Mouse (Mus musculus) hindbrain, embryonic 11.5 days (tissue): ENCODE measurements at regions not wholly inside any gene's neighbourhood (a gene's known extent, or its start where the extent isn't known, plus 50 kb on each side); places are given as distances from the start of the nearest gene placed in this dataset.

ENCODE experiments used
- ATAC-seq: fragments of 200-750 bp; cut with Nextera tagmentation; 2 replicates; pipeline ENCODE4 v1.8.0; 2017; ENCODE audit warnings: mild to moderate bottlenecking, moderate TSS enrichment, moderate library complexity; ENCODE audit not compliant: low FRiP score
- DNase-seq: peaks from one replicate; pipeline ENCODE4 v3.0.0-alpha.2; 2015; ENCODE audit warnings: low spot score
- H3K27ac ChIP-seq: fragments of 300-500 bp; sonication (generic); 2 replicates; pipeline ENCODE4 v1.5.1; 2014; ENCODE audit warnings: mild to moderate bottlenecking, low read depth, low read length
- H3K27me3 ChIP-seq: fragments of 300-500 bp; sonication (generic); 2 replicates; pipeline ENCODE4 v1.6.1; 2014; ENCODE audit warnings: mild to moderate bottlenecking, low read length, moderate library complexity, mixed read lengths; ENCODE audit not compliant: control insufficient read depth, insufficient read depth
- H3K36me3 ChIP-seq: fragments of 300-500 bp; sonication (generic); 2 replicates; pipeline ENCODE4 v1.6.1; 2014; ENCODE audit warnings: mild to moderate bottlenecking, low read length, moderate library complexity, mixed read lengths; ENCODE audit not compliant: control insufficient read depth, insufficient read depth
- H3K4me1 ChIP-seq: fragments of 300-500 bp; sonication (generic); replicated peaks from 2 replicates; pipeline ENCODE4 v1.6.1; 2014; ENCODE audit warnings: low read length, mixed read lengths; ENCODE audit not compliant: control insufficient read depth, insufficient read depth
- H3K4me2 ChIP-seq: fragments of 300-500 bp; sonication (generic); replicated peaks from 2 replicates; pipeline ENCODE4 v1.6.1; 2014; ENCODE audit warnings: mild to moderate bottlenecking, low read depth, low read length
- H3K4me3 ChIP-seq: fragments of 300-500 bp; sonication (generic); 2 replicates; pipeline ENCODE4 v1.5.1; 2014; ENCODE audit warnings: low read depth, low read length
- H3K9ac ChIP-seq: fragments of 300-500 bp; sonication (generic); 2 replicates; pipeline ENCODE4 v1.6.1; 2014; ENCODE audit warnings: low read depth, low read length
- H3K9me3 ChIP-seq: fragments of 300-500 bp; sonication (generic); 2 replicates; pipeline ENCODE4 v1.6.1; 2016; ENCODE audit warnings: low read length; ENCODE audit not compliant: control insufficient read depth
- WGBS: fragments of 180-500 bp; shearing (Covaris S2); extraction: QIAGEN DNeasy Blood & Tissue Kit; methylation state at CpG from one replicate; pipeline ENCODE4 v1.1.7; 2014; 5-methylcytosine and 5-hydroxymethylcytosine counted together

GRCm38 (mm10) chr1:102811401-102811800, 1956.9 kb upstream of the Cdh20 start:
- ATAC-seq (no peak), DNase-seq (no peak)
- Histone ChIP-seq H3K36me3 (no peaks in the 10 kb centered on the region), H3K9me3 (no peaks in the 10 kb centered on the region), H3K27ac (no peak overlapping the region), H3K27me3 (no peaks in the 10 kb centered on the region), H3K9ac (no peak overlapping the region), H3K4me1 (no peaks in the 10 kb centered on the region), H3K4me3 (no peak overlapping the region), H3K4me2 (no peak overlapping the region)
- 74% methylated on average over 1 of the region's 1 CpGs for WGBS

- no peaks in the 10 kb centered on the region for H3K27me3 ChIP-seq
- no peak overlapping the region for H3K4me3 ChIP-seq
- ATAC-seq (no peak), DNase-seq (peak; percentile 1)
- H3K4me1 ChIP-seq = no peaks in the 10 kb centered on the region
- 26% methylated on average over 9 of the region's 9 CpGs for WGBS
- no peaks in the 10 kb centered on the region for H3K9me3 ChIP-seq
- H3K27ac ChIP-seq = no peak overlapping the region
- no peak overlapping the region for H3K4me2 ChIP-seq
- H3K36me3 ChIP-seq = no peaks in the 10 kb centered on the region
- no peak overlapping the region for H3K9ac ChIP-seq
Observed at GRCm38 (mm10) chr1:102825056-102825455, 1943.3 kb upstream of the Cdh20 start.

DNA sequence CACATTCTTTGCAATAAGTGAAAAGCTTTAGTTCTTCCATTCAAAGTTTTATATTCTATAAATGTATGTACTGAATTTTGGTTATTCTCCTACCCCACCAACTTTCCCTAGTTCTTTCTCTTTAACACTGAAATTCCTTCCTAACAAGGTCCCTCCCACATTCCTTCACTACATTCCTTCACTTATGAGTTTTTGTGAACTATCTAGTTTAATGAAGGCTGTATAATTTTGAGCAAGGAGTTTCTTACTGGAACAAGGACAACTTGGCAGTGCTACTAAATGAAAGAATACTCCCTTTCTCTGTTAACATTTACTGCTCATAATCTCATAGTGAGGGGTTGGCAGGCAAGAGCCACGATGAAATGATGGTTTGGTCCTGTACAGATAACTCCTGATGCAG, 1905.9 kb upstream of the Cdh20 start:
- 77% methylated on average over 1 of the region's 1 CpGs for WGBS
- Histone ChIP-seq H3K9me3 (no peaks in the 10 kb centered on the region), H3K9ac (no peak overlapping the region), H3K27ac (no peak overlapping the region), H3K36me3 (no peaks in the 10 kb centered on the region), H3K4me3 (no peak overlapping the region), H3K27me3 (no peaks in the 10 kb centered on the region), H3K4me2 (no peak overlapping the region), H3K4me1 (no peaks in the 10 kb centered on the region)
- DNase-seq = no peak
- ATAC-seq = no peak

GRCm38 (mm10) chr1:102879109-102879508, 1889.2 kb upstream of the Cdh20 start:
- ATAC-seq = no peak

GRCm38 (mm10) chr1:102899174-102899573, 1869.2 kb upstream of the Cdh20 start:
- no peaks in the 10 kb centered on the region for H3K36me3 ChIP-seq
- DNase-seq (no peak), ATAC-seq (no peak)
- H3K27me3 ChIP-seq = no peaks in the 10 kb centered on the region
- H3K27ac ChIP-seq = no peak overlapping the region
- H3K4me2 ChIP-seq = no peak overlapping the region
- WGBS = 100% methylated on average over 1 of the region's 1 CpGs
- H3K4me1 ChIP-seq = no peaks in the 10 kb centered on the region
- H3K9me3 ChIP-seq = no peaks in the 10 kb centered on the region
- H3K9ac ChIP-seq = no peak overlapping the region
- H3K4me3 ChIP-seq = no peak overlapping the region

More at GRCm38 (mm10) chr1:102879109-102879508, 1889.2 kb upstream of the Cdh20 start:
- Histone ChIP-seq H3K4me3 (no peak overlapping the region), H3K27ac (no peak overlapping the region), H3K4me2 (no peak overlapping the region), H3K9ac (no peak overlapping the region), H3K9me3 (no peaks in the 10 kb centered on the region), H3K27me3 (no peaks in the 10 kb centered on the region), H3K36me3 (no peaks in the 10 kb centered on the region), H3K4me1 (no peaks in the 10 kb centered on the region)
- WGBS = 93% methylated on average over 10 of the region's 10 CpGs
- DNase-seq = no peak

GRCm38 (mm10) chr1:102923150-102923549, 1845.2 kb upstream of the Cdh20 start:
- Histone ChIP-seq H3K27me3 (no peaks in the 10 kb centered on the region), H3K4me3 (no peak overlapping the region), H3K27ac (no peak overlapping the region), H3K4me2 (no peak overlapping the region), H3K9me3 (no peaks in the 10 kb centered on the region), H3K9ac (no peak overlapping the region), H3K4me1 (no peaks in the 10 kb centered on the region), H3K36me3 (no peaks in the 10 kb centered on the region)
- DNase-seq (no peak), ATAC-seq (no peak)
